Mouse (Mus musculus) neutrophil, adult 59 days (primary cell): ENCODE results near the gene Dchs2. TPM values are rescaled to one million over a fixed set of nuclear protein-coding genes. Genes with fewer than 3 reads are reported as not detected.

Experiments used
- total RNA-seq, 2 experiments: library from RNA; stranded (reverse); gene quantifications; 1 replicate in 1 of 2; 2 replicates in 1 of 2; pipeline ENCODE4 v1.2.4; 2023

Dchs2 gene
- not detected for total RNA-seq

GRCm38 (mm10) chr3:83127726-83128448 lies at the start of gene Dchs2:
Gene Dchs2 (plus strand): TSS chr3:83127948.

Other genes starting within 250 kb of the Dchs2 start
- not detected for gene Lrat, start 224.0 kb upstream of the Dchs2 start, total RNA-seq
- gene Fgg, start 120.2 kb upstream of the Dchs2 start, total RNA-seq: not detected
- gene Fga, start 101.9 kb upstream of the Dchs2 start, total RNA-seq: not detected
- not detected for gene Fgb, start 78.1 kb upstream of the Dchs2 start, total RNA-seq
- 10 to 100 TPM; 47.6 to 50.3 TPM for gene Plrg1, start 72.4 kb upstream of the Dchs2 start, total RNA-seq